Mouse (Mus musculus): ENCODE measurements around the gene Csmd2.

- TF ChIP-seq ZNF384 (IDR thresholded peaks at IDR 0.05; ENCODE audit: low read depth, low read length) = no peak
- no peak for TF ChIP-seq HCFC1 (IDR thresholded peaks at IDR 0.05; ENCODE audit: borderline replicate concordance, insufficient read depth, low read length)
- TF ChIP-seq ZC3H11A (IDR thresholded peaks at IDR 0.05; ENCODE audit: borderline replicate concordance, low read depth, low read length) = no peak
- no peak for TF ChIP-seq MAFK (IDR thresholded peaks at IDR 0.05; ENCODE audit: insufficient read depth, low read depth, low read length)
- no peak for TF ChIP-seq CHD2 (IDR thresholded peaks at IDR 0.05; ENCODE audit: low read depth, low read length)
Measured at GRCm38 (mm10) chr4:128468040-128468439, 480.4 kb downstream of the Csmd2 start.
